Mouse (Mus musculus): ENCODE measurements around the gene Pou2f3.

GRCm38 (mm10) chr9:43093803-43094202 lies 116.4 kb downstream of the Pou2f3 start:
- no peak for TF ChIP-seq POLR2A (IDR thresholded peaks at IDR 0.05; ENCODE audit: borderline replicate concordance, control insufficient read depth, low read depth, low read length)
- no peak for TF ChIP-seq CTCF (IDR thresholded peaks at IDR 0.05; ENCODE audit: control insufficient read depth, insufficient read depth, low read length)

Measured in bone marrow, adult 2 months (tissue).